ENCODE assay signal across 21 mouse cellular contexts in genomic region chr6:147097346-147097929, GRCm38 (mm10). TPM values are rescaled to one million over a fixed set of nuclear protein-coding genes. Genes with fewer than 3 reads are reported as not detected.
A peak's percentile ranks its signal among the peaks of the same experiment; 100 is the strongest.
DNase-seq lines count a peak whose midpoint lies in the region; ATAC-seq and TF ChIP-seq lines count a peak whose summit lies in the region.
"Had no signal": no experiment of that assay in that cellular context is flagged by ENCODE, and none has a peak within 500 bp of the region (broad histone marks: within the 10 kb centered on the region; RNA-seq: fewer than 3 reads in every experiment).

No protein-coding gene starts in this region.

- no peak for TF ChIP-seq POLR2A in heart, adult 2 months (IDR thresholded peaks at IDR 0.05; ENCODE audit: insufficient read depth, low read depth, low read length)
- no peak for TF ChIP-seq POLR2A in thymus, adult 2 months (IDR thresholded peaks at IDR 0.05; ENCODE audit: control insufficient read depth, extremely low read depth, insufficient read depth, low read length, poor library complexity)

- no peaks in the 10 kb centered on the region for H3K9me3 ChIP-seq in heart, embryonic 16.5 days (replicated peaks; ENCODE audit: control insufficient read depth, low read length)
- H3K9me3 ChIP-seq in embryonic facial prominence, embryonic 12.5 days: no peaks in the 10 kb centered on the region
- no peaks in the 10 kb centered on the region for H3K9me3 ChIP-seq in forebrain, embryonic 10.5 days
- H3K9me3 ChIP-seq: heart, embryonic 15.5 days; hindbrain, embryonic 13.5 days; limb, embryonic 12.5 days; liver, embryonic 13.5 days; lung, embryonic 15.5 days had no signal

- ATAC-seq in heart, embryonic 16.5 days (replicated peaks; ENCODE audit: extremely low read depth, insufficient read depth, low FRiP score): no peak
- ATAC-seq in embryonic facial prominence, embryonic 12.5 days (ENCODE audit: insufficient number of reproducible peaks, insufficient read depth, low FRiP score, low TSS enrichment): no peak
- ATAC-seq: forebrain, postnatal 0 days; inflammation-experienced regulatory T-cells, adult 6 months had no signal

- peaks cover 2% of the 10 kb centered on the region; the same call in 1 of the 2 replicates for H3K79me2 ChIP-seq in heart, adult 2 months (replicated peaks; ENCODE audit: control insufficient read depth, insufficient read depth, low read length)

- 51% methylated on average over 8 of the region's 8 CpGs for WGBS in heart, embryonic 16.5 days
- 58% methylated on average over 8 of the region's 8 CpGs for WGBS in heart, adult 2 months
- WGBS in thymus, adult 2 months: 12% methylated on average over 8 of the region's 8 CpGs
- WGBS in embryonic facial prominence, embryonic 12.5 days: 26% methylated on average over 8 of the region's 8 CpGs
- 53% methylated on average over 8 of the region's 8 CpGs for WGBS in forebrain, embryonic 10.5 days

- H3K36me3 ChIP-seq in heart, embryonic 16.5 days (ENCODE audit: control insufficient read depth, insufficient read depth): peaks cover 7% of the 10 kb centered on the region
- peaks cover 6% of the 10 kb centered on the region; the same call in 1 of the 2 replicates for H3K36me3 ChIP-seq in heart, adult 2 months (ENCODE audit: control insufficient read depth, insufficient read depth, low read length)
- peaks cover 5% of the 10 kb centered on the region; the same call in 1 of the 2 replicates for H3K36me3 ChIP-seq in thymus, adult 2 months (ENCODE audit: control insufficient read depth, insufficient read depth, low read length)
- peaks cover 15% of the 10 kb centered on the region for H3K36me3 ChIP-seq in embryonic facial prominence, embryonic 12.5 days
- H3K36me3 ChIP-seq in forebrain, embryonic 10.5 days (replicated peaks): peaks cover 40% of the 10 kb centered on the region
- H3K36me3 ChIP-seq: heart, embryonic 15.5 days had no signal

- H3K27me3 ChIP-seq in heart, embryonic 16.5 days (ENCODE audit: control insufficient read depth, insufficient read depth, low read length): no peaks in the 10 kb centered on the region
- no peaks in the 10 kb centered on the region for H3K27me3 ChIP-seq in heart, adult 2 months (ENCODE audit: control insufficient read depth, insufficient read depth, low read length)
- no peaks in the 10 kb centered on the region for H3K27me3 ChIP-seq in thymus, adult 2 months (ENCODE audit: control insufficient read depth, insufficient read depth, low read length)
- H3K27me3 ChIP-seq in embryonic facial prominence, embryonic 12.5 days: no peaks in the 10 kb centered on the region
- no peaks in the 10 kb centered on the region for H3K27me3 ChIP-seq in forebrain, embryonic 10.5 days (ENCODE audit: poor library complexity, severe bottlenecking)
- H3K27me3 ChIP-seq: heart, embryonic 15.5 days; hindbrain, embryonic 13.5 days; limb, embryonic 12.5 days; liver, embryonic 13.5 days; lung, embryonic 15.5 days had no signal

- no peak overlapping the region for H3K4me3 ChIP-seq in heart, embryonic 16.5 days (ENCODE audit: low read length)
- H3K4me3 ChIP-seq in heart, adult 2 months: no peak overlapping the region
- H3K4me3 ChIP-seq in thymus, adult 2 months (ENCODE audit: control insufficient read depth, insufficient read depth, low read length): no peak overlapping the region
- no peak overlapping the region for H3K4me3 ChIP-seq in embryonic facial prominence, embryonic 12.5 days
- H3K4me3 ChIP-seq in forebrain, embryonic 10.5 days: no peak overlapping the region
- H3K4me3 ChIP-seq: heart, embryonic 15.5 days; hindbrain, embryonic 13.5 days; limb, embryonic 12.5 days; liver, embryonic 13.5 days; lung, embryonic 15.5 days; myocyte had no signal

- no peak for TF ChIP-seq CTCF in heart, adult 2 months (IDR thresholded peaks at IDR 0.05)
- TF ChIP-seq CTCF in thymus, adult 2 months (IDR thresholded peaks at IDR 0.05; ENCODE audit: borderline replicate concordance, control insufficient read depth, extremely low read depth, insufficient read depth, low read length, poor library complexity): no peak

- intact Hi-C loops in heart, adult 2 months (cut with DNase I): no loop called here
- intact Hi-C loops in gastrocnemius, postnatal 36 days (cut with DNase I): no loop called here

- no peak overlapping the region for H3K9ac ChIP-seq in heart, embryonic 16.5 days (ENCODE audit: low read length)
- no peak overlapping the region for H3K9ac ChIP-seq in heart, adult 2 months (ENCODE audit: low read depth, low read length)
- no peak overlapping the region for H3K9ac ChIP-seq in embryonic facial prominence, embryonic 12.5 days
- H3K9ac ChIP-seq: forebrain, postnatal 0 days; heart, embryonic 15.5 days; hindbrain, embryonic 13.5 days; limb, embryonic 12.5 days; liver, embryonic 13.5 days; lung, embryonic 15.5 days had no signal

- H3K4me1 ChIP-seq in heart, embryonic 16.5 days (ENCODE audit: control insufficient read depth, insufficient read depth, low read length): peaks cover 18% of the 10 kb centered on the region
- H3K4me1 ChIP-seq in heart, adult 2 months (ENCODE audit: control insufficient read depth, insufficient read depth, low read length): peaks cover 2% of the 10 kb centered on the region
- H3K4me1 ChIP-seq in thymus, adult 2 months (replicated peaks; ENCODE audit: control insufficient read depth, insufficient read depth, low read length): peaks cover 28% of the 10 kb centered on the region
- H3K4me1 ChIP-seq in embryonic facial prominence, embryonic 12.5 days: peaks cover 39% of the 10 kb centered on the region
- H3K4me1 ChIP-seq in forebrain, embryonic 10.5 days: peaks cover 33% of the 10 kb centered on the region

- DNase-seq in heart, adult 2 months: no peak
- DNase-seq in thymus, adult 2 months: no peak
- no peak for DNase-seq in thymus, adult 18-20 months
- DNase-seq in thymus, postnatal 4 days: peak; percentile 36
- no peak for DNase-seq in gastrocnemius, postnatal 36 days
- DNase-seq in forebrain, embryonic 10.5 days (ENCODE audit: extremely low spot score, low spot score): no peak
- DNase-seq: adrenal gland, adult 2 months; cerebellum, adult 9-10 months; forebrain, postnatal 0 days; kidney, postnatal 4 days; layer of hippocampus, adult 9-11 months; liver, embryonic 13.5 days; midbrain, embryonic 14.5 days had no signal

- H3K27ac ChIP-seq in heart, embryonic 16.5 days (ENCODE audit: low read length): peak overlapping the region; percentile 9; the same call in 1 of the 2 replicates
- no peak overlapping the region for H3K27ac ChIP-seq in heart, adult 2 months
- peak overlapping the region; percentile 57 for H3K27ac ChIP-seq in thymus, adult 2 months (ENCODE audit: control insufficient read depth, insufficient read depth, low read length)
- H3K27ac ChIP-seq in embryonic facial prominence, embryonic 12.5 days: 0 out of 2 replicates have a peak overlapping the region, but pooled peaks have one; percentile 54
- no peak overlapping the region for H3K27ac ChIP-seq in forebrain, embryonic 10.5 days
- H3K27ac ChIP-seq: heart, embryonic 15.5 days; hindbrain, embryonic 13.5 days; limb, embryonic 12.5 days; liver, embryonic 13.5 days; lung, embryonic 15.5 days had no signal

- no peak for TF ChIP-seq EP300 in heart, adult 2 months (IDR thresholded peaks at IDR 0.05; ENCODE audit: insufficient read depth, low read depth, low read length)

- no peak overlapping the region for H3K4me2 ChIP-seq in heart, embryonic 16.5 days (ENCODE audit: low read depth, low read length)
- no peak overlapping the region for H3K4me2 ChIP-seq in embryonic facial prominence, embryonic 12.5 days (replicated peaks)
- H3K4me2 ChIP-seq: heart, embryonic 15.5 days; hindbrain, embryonic 13.5 days; limb, embryonic 12.5 days; liver, embryonic 13.5 days; lung, embryonic 15.5 days had no signal

RNA-seq across cellular contexts. Expression of gene Klhl42, which starts 6.3 kb away (rescaled TPM):
- 3.8 and 4.3 TPM in 2 replicates for polyA plus RNA-seq in heart, embryonic 16.5 days (2015; fragmentation: Nextera tagmentation; extraction: Ambion mirVana)
- total RNA-seq in heart, adult 2 months (2021): 1 to 10 TPM; 4.7 to 5.8 TPM
- polyA plus RNA-seq in heart, adult 2 months (2012; rRNA removed): 4.0 and 5.1 TPM in 2 replicates
- 27.2 and 33.8 TPM in 2 replicates for polyA plus RNA-seq in thymus, adult 2 months (2012; rRNA removed)
- 11.1 and 11.5 TPM in 2 replicates for polyA plus RNA-seq in embryonic facial prominence, embryonic 12.5 days (2016; fragmentation: Nextera tagmentation; extraction: Ambion mirVana)
- total RNA-seq in gastrocnemius, postnatal 36 days (2021): 1 to 10 TPM; 1.6 to 2.2 TPM
- polyA plus RNA-seq in forebrain, embryonic 10.5 days (2016; fragmentation: Nextera tagmentation; extraction: Ambion mirVana): 4.7 and 5.1 TPM in 2 replicates

RNA-seq across cellular contexts. Expression of gene Mansc4, which starts 10.6 kb away (rescaled TPM):
- polyA plus RNA-seq in heart, embryonic 16.5 days (2015; fragmentation: Nextera tagmentation; extraction: Ambion mirVana): 1.1 and 1.2 TPM in 2 replicates
- total RNA-seq in heart, adult 2 months (2021): not detected
- polyA plus RNA-seq in heart, adult 2 months (2012; rRNA removed): not detected in 2 replicates
- polyA plus RNA-seq in thymus, adult 2 months (2012; rRNA removed): 2.8 and 2.9 TPM in 2 replicates
- 2.7 and 3.2 TPM in 2 replicates for polyA plus RNA-seq in embryonic facial prominence, embryonic 12.5 days (2016; fragmentation: Nextera tagmentation; extraction: Ambion mirVana)
- total RNA-seq in gastrocnemius, postnatal 36 days (2021): not detected
- 1.1 and 1.5 TPM in 2 replicates for polyA plus RNA-seq in forebrain, embryonic 10.5 days (2016; fragmentation: Nextera tagmentation; extraction: Ambion mirVana)
- total RNA-seq: adrenal gland, adult 2 months had no signal
- polyA plus RNA-seq: liver, embryonic 13.5 days had no signal

RNA-seq across cellular contexts. Expression of gene Mrps35, which starts 54.9 kb away (rescaled TPM):
- polyA plus RNA-seq in heart, embryonic 16.5 days (2015; fragmentation: Nextera tagmentation; extraction: Ambion mirVana): 154 and 155 TPM in 2 replicates
- 100 to 1,000 TPM; 168 to 170 TPM for total RNA-seq in heart, adult 2 months (2021)
- 28.7 and 38.2 TPM in 2 replicates for polyA plus RNA-seq in heart, adult 2 months (2012; rRNA removed)
- 8.4 and 9.4 TPM in 2 replicates for polyA plus RNA-seq in thymus, adult 2 months (2012; rRNA removed)
- polyA plus RNA-seq in embryonic facial prominence, embryonic 12.5 days (2016; fragmentation: Nextera tagmentation; extraction: Ambion mirVana): 92.0 and 94.8 TPM in 2 replicates
- total RNA-seq in gastrocnemius, postnatal 36 days (2021): 10 to 100 TPM; 40.9 to 41.0 TPM
- polyA plus RNA-seq in forebrain, embryonic 10.5 days (2016; fragmentation: Nextera tagmentation; extraction: Ambion mirVana): 122 and 134 TPM in 2 replicates

Comparison
In these comparisons a context has a peak if more than half of its experiments do, and no peak if none do; other contexts are left out.
1. H3K27ac ChIP-seq: peak in heart, embryonic 16.5 days (single experiment), thymus, adult 2 months (single experiment) and embryonic facial prominence, embryonic 12.5 days (single experiment); none in heart, adult 2 months (single experiment) and forebrain, embryonic 10.5 days (single experiment).